Mouse (Mus musculus): Measurements from ENCODE around the gene Snrnp25. TPM values are rescaled to one million over a fixed set of nuclear protein-coding genes. Genes with fewer than 3 reads are reported as not detected.
"Not testable (repeated sequence)": the region's sequence is repeated elsewhere in the genome, so short reads cannot be mapped to it uniquely, and the experiment has no call there.

Gene Snrnp25
- polyA plus RNA-seq, 1 experiment from 2014 or later, result 11.3 TPM

DNA sequence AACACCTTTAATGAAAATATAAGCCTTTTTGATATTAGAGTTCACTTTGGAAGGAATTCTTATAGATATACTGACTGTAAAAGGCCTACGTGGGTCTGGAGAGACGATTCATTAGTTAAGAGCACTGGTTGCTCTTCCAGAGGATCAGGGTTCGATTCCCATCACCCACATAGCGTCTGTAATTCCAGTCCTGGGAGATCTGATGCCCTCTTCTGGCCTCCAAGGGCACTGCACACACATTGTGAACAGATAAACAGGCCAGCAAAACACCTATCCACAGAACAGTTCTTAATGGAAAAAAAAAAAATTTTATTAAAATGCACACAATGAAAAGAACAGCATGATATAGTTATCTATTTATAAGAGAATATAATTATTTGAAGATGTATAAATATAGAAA lies 18.0 kb upstream of the Snrnp25 start:
- no peak overlapping the region for H3K27ac ChIP-seq
- H3K36me3 ChIP-seq (ENCODE audit: inconsistent target), result no peaks in the 10 kb centered on the region
- H3K4me3 ChIP-seq (ENCODE audit: inconsistent target), result no peak overlapping the region
- no peaks in the 10 kb centered on the region for H3K79me2 ChIP-seq (ENCODE audit: inconsistent target)
- 94% methylated on average over 4 of the region's 4 CpGs for WGBS (ENCODE audit: missing documents)

DNA sequence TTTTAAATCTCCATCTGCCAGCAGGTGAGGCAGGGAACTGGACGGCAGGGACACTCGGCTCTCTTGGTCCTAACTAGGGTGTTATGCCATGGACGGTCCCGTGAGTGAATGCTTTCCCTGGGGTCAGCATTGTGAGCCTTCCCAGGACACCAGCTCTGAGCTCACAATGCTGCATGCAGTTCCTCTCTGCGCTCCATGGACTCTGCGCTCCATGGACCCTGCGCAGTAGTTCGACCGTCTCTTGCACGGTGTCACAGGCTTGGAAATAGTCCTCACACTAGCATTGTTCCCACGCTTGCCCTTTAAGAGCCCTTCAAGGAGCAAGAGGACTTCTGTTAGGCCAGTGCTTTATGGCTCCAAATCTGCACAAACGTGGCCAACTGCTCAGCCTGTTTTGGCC lies 16.3 kb upstream of the Snrnp25 start:
- Histone ChIP-seq H3K4me3 (ENCODE audit: inconsistent target) (no peak overlapping the region), H3K36me3 (ENCODE audit: inconsistent target) (no peaks in the 10 kb centered on the region), H3K79me2 (ENCODE audit: inconsistent target) (no peaks in the 10 kb centered on the region), H3K27ac (no peak overlapping the region)
- 93% methylated on average over 12 of the region's 12 CpGs for whole genome bisulfite sequencing (ENCODE audit: missing documents)

DNA sequence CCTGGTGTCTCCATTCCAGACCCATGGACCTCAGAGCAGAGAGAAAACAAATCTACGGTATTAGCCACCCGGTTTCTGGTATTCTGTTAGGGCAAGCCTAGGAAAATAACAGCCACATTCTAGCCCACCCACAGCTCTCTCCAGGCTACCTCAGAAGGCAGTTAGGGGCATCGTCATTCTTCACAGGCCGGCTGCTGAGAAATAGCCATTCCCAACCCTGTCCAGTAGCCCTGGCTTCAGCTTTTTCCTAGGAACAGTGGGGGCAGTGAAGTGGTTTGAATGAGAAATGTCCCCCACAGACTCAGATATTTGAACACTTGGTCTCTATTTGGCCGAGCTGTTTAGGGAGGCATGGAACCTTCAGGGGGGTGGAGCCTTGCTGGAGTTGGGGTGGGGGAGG lies 15.8 kb upstream of the Snrnp25 start:
- Histone ChIP-seq H3K79me2 (ENCODE audit: inconsistent target) (no peaks in the 10 kb centered on the region), H3K36me3 (ENCODE audit: inconsistent target) (no peaks in the 10 kb centered on the region), H3K27ac (no peak overlapping the region), H3K4me3 (ENCODE audit: inconsistent target) (no peak overlapping the region)
- 96% methylated on average over 5 of the region's 5 CpGs for WGBS (ENCODE audit: missing documents)

DNA sequence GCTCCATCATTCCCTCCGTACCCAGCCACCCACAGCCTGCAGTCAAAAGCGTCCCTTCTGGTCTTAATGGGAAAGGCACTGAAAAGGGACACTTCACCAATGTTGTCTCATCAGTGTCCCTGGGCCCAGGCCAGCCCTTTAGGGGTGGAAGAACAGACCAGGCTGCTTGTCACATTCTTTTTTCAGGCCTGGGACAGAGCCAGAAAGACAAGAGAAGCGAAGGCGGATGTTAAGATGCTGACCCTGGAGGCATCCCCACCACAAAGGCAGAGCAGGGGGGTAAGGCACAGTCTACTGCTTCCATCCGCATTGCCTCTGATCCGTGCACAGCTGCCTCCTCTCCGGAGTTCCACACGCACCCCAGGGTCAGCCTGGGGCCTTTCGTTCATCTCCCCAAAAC lies 15.1 kb upstream of the Snrnp25 start:
- Histone ChIP-seq H3K4me3 (ENCODE audit: inconsistent target) (no peak overlapping the region), H3K79me2 (ENCODE audit: inconsistent target) (no peaks in the 10 kb centered on the region), H3K36me3 (ENCODE audit: inconsistent target) (no peaks in the 10 kb centered on the region), H3K27ac (no peak overlapping the region)
- WGBS (ENCODE audit: missing documents), result 92% methylated on average over 9 of the region's 9 CpGs

DNA sequence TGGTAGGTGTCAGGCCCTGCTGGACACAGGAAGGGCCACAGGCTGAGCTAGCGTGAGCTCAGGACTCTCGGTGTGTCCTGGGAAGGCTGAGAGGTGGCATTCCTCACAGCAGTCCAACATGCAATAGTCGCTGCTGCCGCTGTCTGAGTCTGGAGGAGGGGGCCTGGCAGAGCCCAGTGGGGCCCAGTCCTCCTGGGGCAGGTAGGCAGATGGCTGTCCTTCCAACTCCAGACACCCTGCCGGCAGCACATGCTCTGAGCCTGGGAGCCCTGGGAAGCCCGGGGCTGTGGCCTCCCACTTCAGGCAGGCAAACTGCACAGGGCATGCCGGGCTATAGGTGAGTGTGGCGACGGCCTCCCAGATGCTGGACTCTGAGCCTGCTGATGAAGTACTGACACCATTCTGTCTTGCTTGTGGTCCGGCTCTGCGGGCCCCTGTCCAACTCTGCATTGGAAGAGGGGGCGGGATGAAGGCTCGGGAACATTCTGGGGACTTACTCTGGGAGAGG lies 14.6 kb upstream of the Snrnp25 start:
- no peaks in the 10 kb centered on the region for H3K79me2 ChIP-seq (ENCODE audit: inconsistent target)
- no peak overlapping the region for H3K4me3 ChIP-seq (ENCODE audit: inconsistent target)
- no peak overlapping the region for H3K27ac ChIP-seq
- no peaks in the 10 kb centered on the region for H3K36me3 ChIP-seq (ENCODE audit: inconsistent target)
- WGBS (ENCODE audit: missing documents), result 98% methylated on average over 12 of the region's 13 CpGs

DNA sequence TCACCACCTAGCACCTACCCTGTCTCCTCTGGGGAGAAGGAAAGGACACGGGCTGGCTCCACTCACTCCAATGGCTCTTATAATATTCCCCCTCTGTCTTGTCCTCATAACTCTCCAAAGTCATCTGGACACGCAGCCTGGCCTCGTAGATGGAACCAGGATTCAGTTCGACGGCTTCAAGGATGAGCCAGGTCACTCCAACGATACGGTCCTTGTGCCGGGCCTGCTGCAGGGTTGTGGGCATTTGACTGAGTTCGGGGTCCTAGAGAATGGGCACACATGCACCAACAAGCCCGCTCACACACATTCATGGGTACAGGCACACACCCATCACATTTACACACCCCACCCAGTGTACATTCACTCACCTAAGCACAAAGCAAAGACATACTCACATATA lies 12.1 kb upstream of the Snrnp25 start:
- H3K79me2 ChIP-seq (ENCODE audit: inconsistent target), result no peaks in the 10 kb centered on the region
- no peak overlapping the region for H3K27ac ChIP-seq
- 96% methylated on average over 10 of the region's 10 CpGs for WGBS (ENCODE audit: missing documents)
- no peak overlapping the region for H3K4me3 ChIP-seq (ENCODE audit: inconsistent target)
- no peaks in the 10 kb centered on the region for H3K36me3 ChIP-seq (ENCODE audit: inconsistent target)

DNA sequence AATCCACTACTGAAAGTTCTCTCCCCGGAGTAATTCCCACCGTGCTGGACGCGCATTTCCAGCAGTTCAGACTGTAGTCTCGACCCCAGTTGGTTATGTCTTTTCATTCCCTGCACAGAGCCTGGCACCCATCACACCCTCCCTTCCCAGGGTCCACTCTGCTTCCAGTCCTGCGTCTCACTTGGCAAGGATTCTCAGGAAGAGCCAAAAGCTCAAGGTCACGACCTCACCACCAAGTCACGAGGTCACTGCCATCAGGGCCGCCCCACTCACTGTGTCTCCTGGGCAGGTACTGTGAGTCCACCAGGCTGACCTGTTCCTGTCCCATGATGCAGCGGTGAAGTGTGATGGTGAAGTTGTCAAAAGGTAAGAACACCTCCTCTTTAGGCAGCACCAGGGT lies 11.1 kb upstream of the Snrnp25 start:
- H3K79me2 ChIP-seq (ENCODE audit: inconsistent target), result no peaks in the 10 kb centered on the region
- no peak overlapping the region for H3K4me3 ChIP-seq (ENCODE audit: inconsistent target)
- no peak overlapping the region for H3K27ac ChIP-seq
- WGBS (ENCODE audit: missing documents), result 92% methylated on average over 9 of the region's 10 CpGs
- H3K36me3 ChIP-seq (ENCODE audit: inconsistent target), result no peaks in the 10 kb centered on the region

DNA sequence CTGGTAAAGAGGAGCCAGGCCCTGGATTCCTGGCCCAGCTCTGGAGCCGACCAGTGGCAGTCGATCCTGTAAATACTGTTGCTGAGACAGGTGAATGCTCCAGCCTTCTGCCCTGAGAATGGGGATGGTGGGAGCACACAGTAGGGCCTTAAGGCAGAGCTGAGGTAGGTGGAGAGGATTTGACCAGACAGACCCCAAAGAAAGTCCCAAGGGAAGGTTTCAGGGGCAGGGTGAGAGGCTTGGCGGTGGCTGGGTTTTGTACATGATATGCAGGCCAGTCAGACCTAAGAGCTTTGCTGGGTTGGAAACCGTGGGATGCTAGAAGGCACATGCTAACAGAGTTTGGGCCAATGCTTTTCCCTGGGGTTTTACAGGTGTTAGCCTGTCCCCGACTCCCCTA lies 10.6 kb upstream of the Snrnp25 start:
- no peaks in the 10 kb centered on the region for H3K79me2 ChIP-seq (ENCODE audit: inconsistent target)
- H3K4me3 ChIP-seq (ENCODE audit: inconsistent target), result no peak overlapping the region
- no peaks in the 10 kb centered on the region for H3K36me3 ChIP-seq (ENCODE audit: inconsistent target)
- WGBS (ENCODE audit: missing documents), result 89% methylated on average over 5 of the region's 5 CpGs
- no peak overlapping the region for H3K27ac ChIP-seq

DNA sequence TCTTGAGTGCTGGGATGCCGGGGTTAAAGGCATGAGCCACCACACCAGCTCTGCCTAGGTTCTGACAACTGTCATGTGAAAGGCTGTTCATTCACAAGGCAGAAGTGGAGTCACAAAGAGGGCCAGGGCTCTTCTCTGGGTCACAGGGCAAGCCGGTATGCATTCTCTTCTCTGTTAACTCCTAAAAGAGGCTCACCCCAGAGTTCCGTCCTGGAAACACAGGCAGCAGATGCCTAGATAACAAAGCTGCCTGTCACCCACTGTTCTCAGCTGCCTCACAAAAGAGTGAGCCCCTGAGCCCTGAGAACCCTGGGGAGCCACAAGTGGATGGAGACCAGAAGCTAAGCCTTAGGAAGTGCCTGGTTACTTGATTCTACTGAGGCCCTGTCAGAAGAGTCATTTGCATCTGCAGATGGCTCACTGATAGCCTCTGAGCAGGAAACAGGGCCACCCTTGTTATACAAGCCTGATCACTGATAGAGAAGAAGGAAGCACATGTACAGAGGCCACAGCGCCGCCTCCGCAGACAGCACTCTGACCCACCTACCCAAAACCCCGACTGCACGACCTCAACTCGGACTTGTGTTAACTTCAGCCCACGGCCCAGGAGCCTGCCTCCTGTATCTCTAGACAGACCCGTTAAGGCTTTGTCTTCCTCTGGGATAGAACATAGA lies 9.2 kb upstream of the Snrnp25 start:
- WGBS (ENCODE audit: missing documents), result 26% methylated on average over 9 of the region's 11 CpGs
- Histone ChIP-seq H3K4me3 (ENCODE audit: inconsistent target) (no peak overlapping the region), H3K27ac (no peak overlapping the region), H3K36me3 (ENCODE audit: inconsistent target) (no peaks in the 10 kb centered on the region), H3K79me2 (ENCODE audit: inconsistent target) (no peaks in the 10 kb centered on the region)

DNA sequence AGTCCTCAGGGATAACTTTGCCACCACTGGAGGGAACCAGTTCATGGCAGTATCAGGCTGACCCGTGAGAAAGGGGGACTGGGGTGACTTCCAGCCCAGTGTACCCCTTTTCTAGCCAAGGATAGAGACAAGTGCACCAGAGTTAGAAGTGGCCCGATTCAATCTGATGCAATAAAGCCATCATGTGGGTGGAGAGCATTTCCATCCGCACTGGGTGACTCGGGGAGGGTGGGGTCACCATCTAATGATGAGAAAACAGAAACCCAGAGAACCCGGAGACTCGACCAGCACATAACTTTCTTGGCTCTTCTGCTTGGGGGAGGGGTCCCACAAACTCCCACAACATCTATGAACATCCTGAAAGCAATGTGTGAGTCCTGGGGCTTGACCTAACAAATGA lies 8.5 kb upstream of the Snrnp25 start:
- H3K27ac ChIP-seq, result no peak overlapping the region
- 71% methylated on average over 6 of the region's 6 CpGs for WGBS (ENCODE audit: missing documents)
- H3K36me3 ChIP-seq (ENCODE audit: inconsistent target), result no peaks in the 10 kb centered on the region
- H3K79me2 ChIP-seq (ENCODE audit: inconsistent target), result no peaks in the 10 kb centered on the region
- no peak overlapping the region for H3K4me3 ChIP-seq (ENCODE audit: inconsistent target)

DNA sequence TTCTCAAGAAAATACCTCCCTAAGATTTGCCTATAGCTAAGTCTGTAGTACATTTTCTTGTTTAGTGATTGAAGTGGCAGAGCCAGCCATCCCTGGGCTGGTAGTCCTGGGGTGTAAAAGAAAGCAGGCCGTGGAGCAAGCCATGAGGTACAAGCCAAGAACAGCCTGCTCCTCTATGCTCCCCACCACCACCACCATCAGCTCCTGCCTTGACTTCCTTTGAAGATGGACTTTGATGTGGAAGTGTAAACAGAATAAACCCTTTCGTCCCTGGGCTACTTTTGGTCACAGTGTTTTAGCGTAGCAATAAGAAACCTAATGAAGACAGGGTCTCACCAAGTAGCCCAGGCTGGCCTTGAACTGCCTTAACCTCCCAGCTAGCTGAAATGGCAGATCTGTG lies 7.4 kb upstream of the Snrnp25 start:
- no peaks in the 10 kb centered on the region for H3K79me2 ChIP-seq (ENCODE audit: inconsistent target)
- H3K36me3 ChIP-seq (ENCODE audit: inconsistent target), result no peaks in the 10 kb centered on the region
- no peak overlapping the region for H3K4me3 ChIP-seq (ENCODE audit: inconsistent target)
- H3K27ac ChIP-seq, result no peak overlapping the region
- 91% methylated on average over 3 of the region's 3 CpGs for WGBS (ENCODE audit: missing documents)

DNA sequence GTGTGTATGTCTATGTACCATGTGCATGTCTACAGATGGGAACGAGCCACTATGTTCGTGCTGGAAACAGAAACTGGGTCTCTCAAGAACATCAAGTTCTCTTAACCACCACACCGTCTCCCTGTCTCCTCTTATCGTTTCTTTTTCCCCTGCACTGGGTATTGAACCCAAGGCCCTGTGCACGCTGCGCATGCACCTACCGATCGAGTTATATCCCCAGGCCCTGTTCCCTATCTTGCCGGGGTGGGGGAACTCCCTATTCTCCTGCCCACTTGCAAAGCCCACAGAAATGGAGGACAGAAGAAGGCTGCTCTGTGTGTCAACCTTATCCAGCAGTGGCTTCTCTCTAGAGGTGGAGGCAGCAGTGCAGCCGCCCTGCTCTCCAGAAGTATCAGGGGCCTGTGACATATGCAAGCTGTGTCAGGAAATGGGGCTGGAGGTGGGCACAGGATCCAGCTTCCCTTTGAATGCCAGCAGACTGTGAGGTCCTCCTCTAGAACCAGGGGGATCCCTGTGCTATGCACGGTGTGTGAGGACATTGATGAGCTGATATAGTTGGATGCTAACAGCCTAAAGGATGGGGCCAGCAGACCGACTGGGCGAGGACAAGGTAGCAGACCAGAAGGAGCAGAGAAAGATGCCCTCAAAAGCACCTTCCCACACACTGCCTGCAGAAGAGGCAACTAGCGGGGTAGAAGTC lies 6.8 kb upstream of the Snrnp25 start:
- WGBS (ENCODE audit: missing documents), result 71% methylated on average over 14 of the region's 14 CpGs
- H3K79me2 ChIP-seq (ENCODE audit: inconsistent target), result no peaks in the 10 kb centered on the region
- H3K36me3 ChIP-seq (ENCODE audit: inconsistent target), result no peaks in the 10 kb centered on the region
- H3K4me3 ChIP-seq (ENCODE audit: inconsistent target), result no peak overlapping the region
- H3K27ac ChIP-seq, result no peak overlapping the region

DNA sequence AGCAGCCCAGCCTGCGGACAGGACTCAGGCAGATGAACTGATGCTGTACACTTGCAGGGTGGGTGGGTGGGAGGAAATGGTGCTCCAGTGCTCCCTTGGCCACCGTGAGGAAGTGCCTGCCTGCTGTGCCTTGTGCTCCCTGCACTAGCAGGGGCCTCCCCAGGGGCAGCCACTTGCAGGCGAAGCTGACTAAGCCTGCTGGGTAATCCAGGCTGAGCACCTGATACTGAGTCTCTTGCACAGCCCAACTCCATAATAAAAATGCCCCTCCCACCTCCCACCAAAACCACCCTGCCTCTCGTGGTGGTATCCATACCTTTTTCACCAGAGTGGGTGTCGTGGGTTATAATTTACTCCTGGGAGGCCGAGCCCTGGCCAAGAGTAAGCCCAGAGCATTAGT lies 6.0 kb upstream of the Snrnp25 start:
- H3K27ac ChIP-seq, result no peak overlapping the region
- H3K36me3 ChIP-seq (ENCODE audit: inconsistent target), result no peaks in the 10 kb centered on the region
- 45% methylated on average over 5 of the region's 6 CpGs for WGBS (ENCODE audit: missing documents)
- no peaks in the 10 kb centered on the region for H3K79me2 ChIP-seq (ENCODE audit: inconsistent target)
- H3K4me3 ChIP-seq (ENCODE audit: inconsistent target), result no peak overlapping the region

DNA sequence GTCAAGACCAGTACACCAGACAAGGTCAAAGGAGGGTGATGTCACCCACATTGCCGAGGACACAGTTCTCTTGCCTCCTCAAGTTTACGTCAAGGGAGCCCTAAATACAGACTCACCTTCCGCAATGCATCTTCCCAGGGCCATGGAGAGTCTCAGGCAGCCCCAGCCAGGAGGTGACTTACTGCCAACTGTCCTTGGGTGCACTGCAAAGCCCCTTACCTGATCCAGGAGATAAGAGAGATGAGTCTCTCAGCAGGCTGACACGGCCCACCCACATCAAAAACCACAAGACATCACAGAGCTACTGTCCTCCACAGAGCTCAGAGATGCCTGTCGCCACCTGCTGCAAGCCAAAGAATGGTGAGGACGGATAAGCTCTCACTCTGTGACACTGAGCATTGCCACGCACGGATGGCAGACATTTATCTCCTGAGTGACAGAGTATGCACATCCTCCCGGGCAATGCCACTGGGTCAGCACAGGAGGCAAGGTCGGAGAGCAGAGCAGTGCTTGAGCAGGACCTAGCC lies 5.1 kb upstream of the Snrnp25 start, which contains the start of gene Il9r:
Gene Il9r, minus strand, starts transcription at position 205 of the 527 bp plus-strand sequence.
- Histone ChIP-seq H3K36me3 (ENCODE audit: inconsistent target) (no peaks in the 10 kb centered on the region), H3K27ac (no peak within 1 kb of the TSS), H3K79me2 (ENCODE audit: inconsistent target) (no peaks in the 10 kb centered on the region), H3K4me3 (ENCODE audit: inconsistent target) (no peak within 1 kb of the TSS)
- 82% methylated on average over 10 of the region's 10 CpGs for WGBS (ENCODE audit: missing documents)

DNA sequence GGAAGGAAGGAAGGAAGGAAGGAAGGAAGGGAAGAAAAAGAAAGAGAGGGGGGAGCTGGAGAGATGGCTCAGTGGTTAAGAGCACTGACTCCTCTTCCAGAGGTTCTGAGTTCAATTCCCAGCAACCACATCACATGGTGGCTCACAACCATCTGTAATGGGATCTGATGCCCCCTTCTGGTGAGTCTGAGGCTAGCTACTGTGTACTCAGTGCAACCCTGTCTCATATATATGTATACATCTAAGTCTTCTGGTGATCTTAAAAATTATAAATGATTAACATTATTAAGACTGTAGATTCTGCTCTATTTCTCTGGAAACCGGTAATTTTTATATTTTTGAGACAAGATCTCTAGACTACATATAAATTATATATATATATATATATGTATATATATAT lies 4.2 kb upstream of the Snrnp25 start:
- H3K4me3 ChIP-seq (ENCODE audit: inconsistent target); H3K36me3 ChIP-seq (ENCODE audit: inconsistent target); H3K27ac ChIP-seq; H3K79me2 ChIP-seq (ENCODE audit: inconsistent target): not testable (repeated sequence)
- WGBS (ENCODE audit: missing documents), result no CpG with 5 or more reads among the region's 1 CpGs
